Mouse (Mus musculus): ENCODE measurements around the gene Il18bp. TPM values are rescaled to one million over a fixed set of nuclear protein-coding genes. Genes with fewer than 3 reads are reported as not detected.

Il18bp gene
- total and polyA plus RNA-seq, 2 experiments from 2014 or later: 2.8 to 11.2 TPM

- no peak overlapping the region for H3K4me3 ChIP-seq (ENCODE audit: low read depth, low read length)
- 70% methylated on average over 1 of the region's 1 CpGs for WGBS
- H3K9ac ChIP-seq: no peak overlapping the region
- peaks cover 12% of the 10 kb centered on the region for H3K4me1 ChIP-seq (ENCODE audit: insufficient read depth)
- H3K27ac ChIP-seq (ENCODE audit: low read depth, low read length): no peak overlapping the region
- H3K4me2 ChIP-seq (ENCODE audit: low read depth): no peak overlapping the region
- ATAC-seq: no peak
- no peaks in the 10 kb centered on the region for H3K9me3 ChIP-seq (ENCODE audit: low read length)
- H3K27me3 ChIP-seq (ENCODE audit: insufficient read depth, low read length): no peaks in the 10 kb centered on the region
- no peaks in the 10 kb centered on the region for H3K36me3 ChIP-seq (ENCODE audit: insufficient read depth)
- no peak for TF ChIP-seq CTCF (IDR thresholded peaks at IDR 0.05; ENCODE audit: low read depth)
- no peak for DNase-seq
These were observed 51.2 kb downstream of the Il18bp start for GRCm38 (mm10) chr7:101967256-101967655.

DNA sequence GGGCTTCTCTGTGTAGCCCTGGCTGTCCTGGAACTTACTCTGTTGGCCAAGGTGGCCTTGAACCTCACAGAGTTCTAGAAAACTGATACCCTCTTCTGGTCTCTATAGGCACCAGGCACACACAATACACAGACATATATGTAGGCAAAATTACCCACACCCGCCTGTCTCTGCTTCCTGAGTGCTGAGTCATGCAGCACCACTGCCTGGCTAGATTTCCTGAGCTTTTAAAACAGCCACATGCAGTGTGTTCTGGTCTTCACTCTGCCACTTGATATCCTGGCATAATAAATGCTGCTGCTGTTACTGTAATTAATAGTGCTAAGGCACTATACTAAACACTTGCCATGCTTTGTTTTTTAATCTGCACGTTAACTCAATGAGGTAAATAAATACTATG, 52.9 kb downstream of the Il18bp start:
- Histone ChIP-seq H3K4me3 (ENCODE audit: low read depth, low read length) (no peak overlapping the region), H3K9ac (no peak overlapping the region), H3K4me2 (ENCODE audit: low read depth) (no peak overlapping the region), H3K27me3 (ENCODE audit: insufficient read depth, low read length) (no peaks in the 10 kb centered on the region), H3K36me3 (ENCODE audit: insufficient read depth) (no peaks in the 10 kb centered on the region), H3K27ac (ENCODE audit: low read depth, low read length) (no peak overlapping the region), H3K4me1 (ENCODE audit: insufficient read depth) (peaks cover 7% of the 10 kb centered on the region; the same call in 1 of the 2 replicates), H3K9me3 (ENCODE audit: low read length) (no peaks in the 10 kb centered on the region)
- TF ChIP-seq CTCF (IDR thresholded peaks at IDR 0.05; ENCODE audit: low read depth): no peak
- no peak for ATAC-seq
- no peak for DNase-seq
- WGBS: 68% methylated on average over 2 of the region's 2 CpGs

Other genes starting within 250 kb of the Il18bp start
- not detected in 2 replicates for gene Phox2a, start 200.4 kb downstream of the Il18bp start, total RNA-seq (2014; rRNA removed)
- gene Phox2a, start 200.4 kb downstream of the Il18bp start, polyA plus RNA-seq (2015; fragmentation: Nextera tagmentation; extraction: Ambion mirVana): not detected in 2 replicates
- 14.7 and 15.4 TPM in 2 replicates for gene Inppl1, start 180.5 kb downstream of the Il18bp start, total RNA-seq (2014; rRNA removed)
- gene Inppl1, start 180.5 kb downstream of the Il18bp start, polyA plus RNA-seq (2015; fragmentation: Nextera tagmentation; extraction: Ambion mirVana): 6.6 and 9.6 TPM in 2 replicates
- 3.4 and 3.8 TPM in 2 replicates for gene Folr2, start 161.5 kb downstream of the Il18bp start, total RNA-seq (2014; rRNA removed)
- 2.5 and 3.0 TPM in 2 replicates for gene Folr2, start 161.5 kb downstream of the Il18bp start, polyA plus RNA-seq (2015; fragmentation: Nextera tagmentation; extraction: Ambion mirVana)
- gene Anapc15, start 155.0 kb downstream of the Il18bp start, total RNA-seq (2014; rRNA removed): 47.0 and 64.2 TPM in 2 replicates
- gene Anapc15, start 155.0 kb downstream of the Il18bp start, polyA plus RNA-seq (2015; fragmentation: Nextera tagmentation; extraction: Ambion mirVana): 68.8 and 73.3 TPM in 2 replicates
- 7.0 and 10.5 TPM in 2 replicates for gene Folr1, start 147.9 kb downstream of the Il18bp start, total RNA-seq (2014; rRNA removed)
- 38.5 and 49.6 TPM in 2 replicates for gene Folr1, start 147.9 kb downstream of the Il18bp start, polyA plus RNA-seq (2015; fragmentation: Nextera tagmentation; extraction: Ambion mirVana)
- 96.3 and 105 TPM in 2 replicates for gene Lamtor1, start 112.8 kb downstream of the Il18bp start, total RNA-seq (2014; rRNA removed)
- gene Lamtor1, start 112.8 kb downstream of the Il18bp start, polyA plus RNA-seq (2015; fragmentation: Nextera tagmentation; extraction: Ambion mirVana): 176 and 205 TPM in 2 replicates
- gene Tomt, start 112.3 kb downstream of the Il18bp start, total RNA-seq (2014; rRNA removed): not detected in 2 replicates
- 0.27 and 0.34 TPM in 2 replicates for gene Tomt, start 112.3 kb downstream of the Il18bp start, polyA plus RNA-seq (2015; fragmentation: Nextera tagmentation; extraction: Ambion mirVana)
- 4.8 and 5.4 TPM in 2 replicates for gene Lrrc51, start 84.8 kb downstream of the Il18bp start, total RNA-seq (2014; rRNA removed)
- gene Lrrc51, start 84.8 kb downstream of the Il18bp start, polyA plus RNA-seq (2015; fragmentation: Nextera tagmentation; extraction: Ambion mirVana): 9.1 and 10.6 TPM in 2 replicates
- gene Numa1, start 84.6 kb downstream of the Il18bp start, total RNA-seq (2014; rRNA removed): 58.3 and 74.2 TPM in 2 replicates
- 18.1 and 24.3 TPM in 2 replicates for gene Numa1, start 84.6 kb downstream of the Il18bp start, polyA plus RNA-seq (2015; fragmentation: Nextera tagmentation; extraction: Ambion mirVana)
- gene Rnf121, start 46.8 kb upstream of the Il18bp start, total RNA-seq (2014; rRNA removed): 28.8 and 34.2 TPM in 2 replicates
- gene Rnf121, start 46.8 kb upstream of the Il18bp start, polyA plus RNA-seq (2015; fragmentation: Nextera tagmentation; extraction: Ambion mirVana): 19.9 and 23.4 TPM in 2 replicates
- 23.4 and 32.7 TPM in 2 replicates for gene Xndc1, start 46.8 kb upstream of the Il18bp start, total RNA-seq (2014; rRNA removed)
- gene Xndc1, start 46.8 kb upstream of the Il18bp start, polyA plus RNA-seq (2015; fragmentation: Nextera tagmentation; extraction: Ambion mirVana): 11.9 and 14.6 TPM in 2 replicates
- 1.3 and 2.5 TPM in 2 replicates for gene Xntrpc, start 47.0 kb upstream of the Il18bp start, total RNA-seq (2014; rRNA removed)
- gene Xntrpc, start 47.0 kb upstream of the Il18bp start, polyA plus RNA-seq (2015; fragmentation: Nextera tagmentation; extraction: Ambion mirVana): 0.42 and 0.58 TPM in 2 replicates
- gene Trpc2, start 64.4 kb upstream of the Il18bp start, total RNA-seq (2014; rRNA removed): 0.23 and 1.1 TPM in 2 replicates
- not detected in 2 replicates for gene Trpc2, start 64.4 kb upstream of the Il18bp start, polyA plus RNA-seq (2015; fragmentation: Nextera tagmentation; extraction: Ambion mirVana)
- 0.15 TPM in 1 of 2 replicates, not detected in the other for gene Art1, start 83.1 kb upstream of the Il18bp start, total RNA-seq (2014; rRNA removed)
- 0.15 and 0.39 TPM in 2 replicates for gene Art1, start 83.1 kb upstream of the Il18bp start, polyA plus RNA-seq (2015; fragmentation: Nextera tagmentation; extraction: Ambion mirVana)
- 0.23 and 0.29 TPM in 2 replicates for gene Art5, start 90.8 kb upstream of the Il18bp start, total RNA-seq (2014; rRNA removed)
- gene Art5, start 90.8 kb upstream of the Il18bp start, polyA plus RNA-seq (2015; fragmentation: Nextera tagmentation; extraction: Ambion mirVana): 0.22 and 0.50 TPM in 2 replicates
- gene Chrna10, start 98.1 kb upstream of the Il18bp start, total RNA-seq (2014; rRNA removed): 0.23 and 0.62 TPM in 2 replicates
- gene Chrna10, start 98.1 kb upstream of the Il18bp start, polyA plus RNA-seq (2015; fragmentation: Nextera tagmentation; extraction: Ambion mirVana): 0.16 TPM in 1 of 2 replicates, not detected in the other
- 30.7 and 40.9 TPM in 2 replicates for gene Nup98, start 191.5 kb upstream of the Il18bp start, total RNA-seq (2014; rRNA removed)
- gene Nup98, start 191.5 kb upstream of the Il18bp start, polyA plus RNA-seq (2015; fragmentation: Nextera tagmentation; extraction: Ambion mirVana): 6.2 and 9.5 TPM in 2 replicates
- 35.9 and 38.2 TPM in 2 replicates for gene Pgap2, start 191.5 kb upstream of the Il18bp start, total RNA-seq (2014; rRNA removed)
- 41.8 and 50.8 TPM in 2 replicates for gene Pgap2, start 191.5 kb upstream of the Il18bp start, polyA plus RNA-seq (2015; fragmentation: Nextera tagmentation; extraction: Ambion mirVana)
- gene Rhog, start 237.4 kb upstream of the Il18bp start, total RNA-seq (2014; rRNA removed): 5.7 and 7.0 TPM in 2 replicates
- 14.4 and 15.5 TPM in 2 replicates for gene Rhog, start 237.4 kb upstream of the Il18bp start, polyA plus RNA-seq (2015; fragmentation: Nextera tagmentation; extraction: Ambion mirVana)
- gene Stim1, start 249.1 kb upstream of the Il18bp start, total RNA-seq (2014; rRNA removed): 21.2 and 30.5 TPM in 2 replicates
- 12.1 and 15.5 TPM in 2 replicates for gene Stim1, start 249.1 kb upstream of the Il18bp start, polyA plus RNA-seq (2015; fragmentation: Nextera tagmentation; extraction: Ambion mirVana)